Comparison of ENCODE assay signal across 17 mouse cellular contexts in genomic region chr17:70838031-70838430, GRCm38 (mm10).
"Had no signal": no experiment of that assay in that cellular context is flagged by ENCODE, and none has a peak within 500 bp of the region (broad histone marks: within the 10 kb centered on the region; RNA-seq: fewer than 3 reads in every experiment).

No protein-coding gene starts in this region.

- ATAC-seq: liver, embryonic 12.5 days; midbrain, embryonic 16.5 days had no signal

- H3K4me3 ChIP-seq: kidney, embryonic 15.5 days; limb, embryonic 15.5 days; liver, embryonic 12.5 days; lung, embryonic 15.5 days; midbrain, embryonic 12.5 days; neural tube, embryonic 13.5 days had no signal

- H3K27ac ChIP-seq: kidney, embryonic 15.5 days; limb, embryonic 15.5 days; liver, embryonic 12.5 days; lung, embryonic 15.5 days; macrophage; midbrain, embryonic 12.5 days; neural tube, embryonic 13.5 days had no signal

- H3K9ac ChIP-seq: kidney, embryonic 15.5 days; limb, embryonic 15.5 days; liver, embryonic 12.5 days; lung, embryonic 15.5 days; midbrain, embryonic 12.5 days; neural tube, embryonic 13.5 days had no signal

- H3K27me3 ChIP-seq: kidney, embryonic 15.5 days; lung, embryonic 15.5 days; neural tube, embryonic 13.5 days had no signal

- DNase-seq: kidney, postnatal 14 days; layer of hippocampus, adult 9-11 months; layer of hippocampus, postnatal 36 days; lung, postnatal 14 days; retina, postnatal 1 day; right cerebral cortex, postnatal 25 days; spleen, adult 18-20 months; thymus, adult 2 months; thymus, postnatal 25 days had no signal

- H3K36me3 ChIP-seq: neural tube, embryonic 13.5 days had no signal

- H3K9me3 ChIP-seq: kidney, embryonic 15.5 days; limb, embryonic 15.5 days; liver, embryonic 12.5 days; lung, embryonic 15.5 days; midbrain, embryonic 12.5 days; neural tube, embryonic 13.5 days had no signal
